Mouse (Mus musculus): ENCODE measurements around the gene Acsf3.

- TF ChIP-seq CTCF (IDR thresholded peaks at IDR 0.05; ENCODE audit: low read depth) (no peak), EP300 (IDR thresholded peaks at IDR 0.05; ENCODE audit: low read depth) (no peak)
Observed at GRCm38 (mm10) chr8:122829396-122829795, 54.1 kb downstream of the Acsf3 start.
